Mouse (Mus musculus): Measurements from ENCODE around the gene Lpin2.

Gene Lpin2

DNA sequence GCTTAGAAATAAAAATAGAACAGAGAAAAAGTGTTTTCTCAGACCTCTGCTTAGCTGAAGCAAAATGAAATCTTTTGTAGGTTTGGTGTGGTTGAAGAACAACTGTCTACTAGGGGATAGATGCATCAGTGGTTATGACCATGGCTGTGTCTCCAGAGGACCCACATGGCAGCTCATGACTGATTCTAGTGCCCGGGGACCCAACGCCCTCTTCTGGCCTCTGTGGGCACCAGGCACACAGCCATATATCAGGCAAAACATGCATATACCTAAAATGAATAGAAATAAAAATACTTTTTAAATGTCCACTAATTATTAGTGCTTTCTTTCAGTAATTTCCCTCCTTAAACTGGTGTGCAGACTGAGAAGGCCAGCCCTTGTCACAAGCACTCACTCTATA lies 49.6 kb downstream of the Lpin2 start:
- DNase-seq (ENCODE audit: low spot score), result no peak

DNA sequence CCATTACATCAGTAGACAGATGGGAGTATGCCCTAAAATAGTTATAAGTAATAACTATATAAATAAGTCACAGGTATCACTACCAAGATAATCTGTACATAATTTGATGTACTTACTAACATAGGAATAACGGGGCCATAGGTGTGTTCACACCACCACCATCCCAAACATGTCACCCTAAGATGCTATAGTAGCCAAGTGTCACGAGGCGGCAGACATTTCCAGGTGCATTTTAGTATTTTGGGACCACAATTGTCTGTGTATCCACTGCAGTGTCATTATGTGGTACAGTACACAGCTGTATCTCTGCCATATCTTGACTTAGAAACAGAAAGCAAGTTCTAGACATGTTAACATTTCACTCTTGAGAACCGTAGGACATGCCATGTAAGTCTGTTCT lies 50.9 kb downstream of the Lpin2 start:
- no peak for DNase-seq (ENCODE audit: low spot score)

DNA sequence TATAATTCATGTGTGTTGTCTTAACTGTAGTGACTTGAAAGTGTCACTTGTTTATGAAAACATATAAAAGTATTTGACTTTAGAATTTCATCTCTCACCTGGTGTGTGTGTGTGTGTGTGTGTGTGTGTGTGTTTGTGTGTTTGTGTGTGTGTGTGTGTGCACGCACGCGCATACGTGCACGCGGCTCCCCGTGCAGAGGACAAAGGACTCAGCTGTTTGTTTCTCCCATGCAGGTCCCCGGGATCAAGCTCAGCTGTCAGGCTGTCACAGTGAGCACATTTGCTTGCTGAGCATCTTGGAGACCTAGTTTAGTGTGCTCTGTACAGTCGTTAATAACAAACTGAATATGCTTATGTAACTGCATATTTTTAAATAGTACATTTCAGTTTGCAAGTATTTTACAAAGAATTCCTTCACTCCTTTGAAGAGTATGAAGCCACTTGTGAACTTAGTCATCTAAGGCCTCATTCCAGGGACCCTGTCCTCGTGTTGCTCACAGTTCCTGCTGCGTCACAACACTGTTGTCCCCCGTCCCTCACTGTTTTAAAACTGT lies 51.8 kb downstream of the Lpin2 start:
- no peak for DNase-seq (ENCODE audit: low spot score)

DNA sequence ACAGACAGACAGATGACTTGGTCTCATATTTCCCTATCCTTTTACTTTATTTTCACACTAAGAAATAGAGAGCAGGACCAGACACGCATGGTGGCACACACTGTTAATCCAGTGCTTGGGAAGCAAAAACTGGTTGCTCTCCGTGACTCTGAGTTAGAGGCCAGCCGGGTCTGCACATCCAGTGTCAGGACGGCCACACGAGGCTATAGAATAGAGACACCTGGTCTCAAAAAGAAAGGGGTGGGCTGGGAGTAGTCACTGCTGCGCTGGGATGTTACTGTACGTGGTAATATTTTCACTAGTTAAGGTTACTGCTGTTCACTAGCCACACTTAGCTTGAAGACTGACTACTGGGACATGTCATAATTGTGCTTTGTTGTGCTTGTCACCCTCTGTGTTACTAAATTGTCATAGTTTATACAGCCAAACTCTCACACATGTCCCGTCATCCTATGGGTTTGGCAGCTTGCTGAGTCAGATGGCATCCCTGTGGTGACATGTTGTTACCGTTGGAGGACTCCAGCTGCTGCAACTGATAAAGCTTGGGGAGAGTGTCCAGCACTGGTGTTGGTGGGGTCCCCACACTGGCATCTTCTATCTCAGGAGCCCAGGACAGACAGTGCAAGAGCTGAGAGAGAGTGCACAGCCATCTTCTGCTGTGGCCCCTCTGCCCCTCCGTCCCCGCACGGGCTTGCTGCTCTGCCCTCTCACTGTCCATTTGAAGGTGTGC lies 53.0 kb downstream of the Lpin2 start:
- DNase-seq (ENCODE audit: low spot score), result no peak

DNA sequence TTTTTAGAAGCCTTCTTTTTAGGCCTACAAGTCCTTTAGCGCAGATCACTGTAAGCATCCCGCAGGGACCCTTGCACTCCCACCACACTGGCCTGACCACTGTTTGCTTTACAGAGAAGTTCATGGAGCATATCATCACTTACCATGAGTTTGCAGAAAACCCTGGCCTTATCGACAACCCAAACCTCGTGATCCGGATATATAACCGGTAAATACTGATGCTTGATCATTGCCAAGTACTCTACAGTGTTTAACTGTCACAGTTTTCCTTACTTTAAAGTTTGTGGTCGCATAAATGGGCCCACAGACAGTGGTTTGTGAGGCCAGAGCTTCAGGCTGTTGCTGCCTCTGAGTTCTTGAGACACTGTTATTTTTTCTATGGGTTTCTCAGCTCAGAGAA lies 56.1 kb downstream of the Lpin2 start:
- no peak for DNase-seq (ENCODE audit: low spot score)

DNA sequence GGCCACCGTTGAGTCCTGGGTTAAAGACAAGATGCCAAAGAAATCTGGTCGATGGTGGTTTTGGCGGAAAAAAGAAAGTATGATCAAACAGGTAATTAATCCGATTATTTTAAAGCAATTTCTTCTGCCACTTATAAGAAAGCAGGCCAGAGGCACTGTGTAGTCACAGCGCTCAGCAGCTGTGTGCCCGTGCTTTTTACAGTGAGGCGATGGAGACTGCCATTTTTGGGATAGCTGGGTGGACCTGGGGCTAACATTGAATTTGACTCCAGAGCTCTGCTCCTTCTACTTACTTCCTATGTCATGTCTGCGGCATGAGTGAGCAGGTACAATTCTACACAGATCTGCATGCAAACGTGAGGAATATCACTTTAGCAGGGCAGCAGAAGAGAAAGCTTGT lies 58.5 kb downstream of the Lpin2 start:
- DNase-seq (ENCODE audit: low spot score), result no peak

DNA sequence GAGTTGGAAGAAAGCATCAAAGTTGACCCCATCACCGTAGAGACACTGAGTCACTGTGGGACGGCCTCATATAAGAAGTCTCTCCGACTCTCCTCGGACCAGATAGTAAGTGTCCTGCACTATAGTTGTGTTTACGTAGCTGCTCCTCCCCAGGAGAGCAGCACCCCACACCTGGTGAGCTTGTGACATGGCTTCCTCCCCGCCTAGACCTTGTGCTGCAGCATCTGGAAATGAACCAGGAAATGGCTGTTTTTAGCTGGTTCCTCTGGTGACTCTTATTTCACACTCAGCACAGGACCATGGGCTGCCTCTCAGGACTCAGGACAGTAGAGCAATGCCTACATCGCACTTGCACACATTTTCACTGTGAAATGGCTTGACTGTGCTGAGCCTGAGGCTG lies 60.3 kb downstream of the Lpin2 start:
- DNase-seq (ENCODE audit: low spot score), result no peak

DNA sequence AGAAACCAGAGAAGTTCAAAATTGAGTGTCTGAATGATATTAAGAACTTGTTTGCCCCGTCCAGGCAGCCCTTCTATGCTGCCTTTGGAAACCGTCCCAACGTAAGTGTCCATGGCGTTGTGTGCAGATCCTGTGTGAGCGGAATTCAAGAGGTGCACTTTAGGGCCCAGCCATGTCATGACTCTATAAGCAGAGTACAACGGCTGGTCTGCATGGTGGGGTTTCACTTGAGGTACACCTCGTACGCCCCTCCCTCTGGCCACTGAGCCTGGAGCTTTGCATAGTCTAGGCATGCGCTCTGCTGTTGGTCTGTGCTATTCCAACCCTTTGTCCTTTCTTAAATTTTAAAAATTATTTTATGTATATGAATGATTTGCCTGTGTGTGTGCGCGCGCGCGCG lies 62.8 kb downstream of the Lpin2 start:
- no peak for DNase-seq (ENCODE audit: low spot score)

DNA sequence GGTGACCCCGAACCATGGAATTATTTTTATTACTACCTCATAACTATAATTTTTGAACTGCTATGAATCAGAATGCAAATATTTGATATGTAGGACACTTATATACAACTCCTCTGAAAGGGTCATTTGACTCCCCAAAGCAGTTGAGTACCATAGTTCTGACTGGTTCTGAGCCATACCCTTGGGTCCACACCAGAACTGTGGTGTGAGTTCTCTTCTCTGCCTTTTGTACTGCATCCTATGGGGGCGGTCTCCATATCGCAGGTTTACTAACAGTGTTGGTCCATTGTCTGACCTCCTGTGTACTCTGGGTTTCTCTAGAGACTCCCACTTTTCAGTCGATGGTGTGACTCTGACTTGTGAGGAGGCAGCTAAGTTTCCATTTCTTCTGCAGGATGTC lies 63.7 kb downstream of the Lpin2 start:
- DNase-seq (ENCODE audit: low spot score), result no peak

DNA sequence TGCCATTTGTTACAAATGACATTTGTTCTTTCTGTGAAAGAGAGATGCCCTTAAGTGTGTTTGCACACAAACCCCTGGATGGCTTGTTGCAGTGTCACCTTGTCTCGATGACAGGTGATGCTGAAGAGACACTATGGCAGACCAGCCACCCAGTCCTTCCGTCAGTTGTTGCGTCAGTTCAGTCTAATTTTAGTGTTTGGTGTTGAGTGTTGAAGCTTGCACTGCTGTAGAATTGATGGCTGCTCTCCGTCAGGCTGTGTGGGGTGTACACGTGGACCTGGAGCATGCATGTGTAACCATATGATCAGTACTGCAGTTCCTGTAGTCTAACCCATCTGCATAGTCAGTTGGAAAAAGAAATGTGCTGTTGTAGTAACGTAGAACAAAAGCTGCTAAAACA lies 66.6 kb downstream of the Lpin2 start:
- no peak for DNase-seq (ENCODE audit: low spot score)

DNA sequence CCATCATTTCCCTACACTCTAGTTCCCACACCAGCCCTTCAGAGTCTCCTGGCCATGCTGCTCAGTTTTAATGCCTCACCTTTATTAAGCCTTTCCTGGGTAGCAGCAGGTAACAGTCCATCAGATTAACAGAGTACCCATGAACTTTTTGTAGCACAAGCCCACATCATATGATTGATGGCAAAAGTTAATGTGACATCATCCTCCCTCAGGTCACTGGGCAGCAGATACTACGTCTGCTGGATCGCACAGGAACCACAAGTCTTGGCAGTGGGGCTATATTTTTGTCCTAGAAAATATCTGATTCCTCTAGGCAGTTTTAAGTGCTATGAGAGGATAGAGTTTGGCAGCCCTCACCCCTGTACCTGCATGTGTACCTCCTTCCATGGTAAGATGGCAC lies 67.7 kb downstream of the Lpin2 start:
- DNase-seq (ENCODE audit: low spot score), result no peak

DNA sequence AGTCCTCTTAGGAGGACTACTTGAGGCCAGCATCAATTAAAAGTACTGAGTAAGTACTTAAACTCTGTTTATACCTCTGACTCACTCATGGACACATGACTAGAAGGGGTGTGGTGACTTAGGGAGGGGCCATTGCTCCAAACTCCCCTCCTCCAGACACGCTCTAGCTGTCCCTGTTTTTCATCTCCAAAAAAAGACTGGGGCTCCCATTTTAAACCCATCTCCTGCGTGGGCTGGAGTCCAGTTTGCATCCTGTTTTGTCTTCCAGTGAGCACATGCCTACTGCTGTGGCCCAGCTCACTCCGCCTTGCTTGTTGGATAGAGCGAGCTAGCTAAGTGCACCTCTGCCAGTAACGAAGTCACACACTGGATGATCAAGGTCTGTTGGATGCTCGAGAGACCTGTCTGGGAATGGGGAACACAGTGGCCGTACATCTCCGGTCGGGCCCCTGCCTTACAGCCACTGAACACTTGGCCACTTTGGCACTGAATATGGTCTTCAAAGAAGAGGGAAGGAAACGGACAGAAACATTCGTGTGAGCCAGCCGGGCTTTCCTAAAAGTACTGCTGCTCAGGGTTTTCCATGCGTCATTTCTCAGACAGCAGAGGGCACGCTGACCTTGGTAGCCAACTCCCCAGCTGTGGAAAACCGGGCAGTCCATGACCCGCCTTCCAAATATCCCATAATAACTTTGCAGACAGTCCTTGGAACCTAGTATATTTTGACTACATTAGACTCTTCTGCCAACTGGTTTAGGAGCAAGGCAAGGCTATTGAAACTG lies 68.7 kb downstream of the Lpin2 start:
- DNase-seq (ENCODE audit: low spot score), result no peak

DNA sequence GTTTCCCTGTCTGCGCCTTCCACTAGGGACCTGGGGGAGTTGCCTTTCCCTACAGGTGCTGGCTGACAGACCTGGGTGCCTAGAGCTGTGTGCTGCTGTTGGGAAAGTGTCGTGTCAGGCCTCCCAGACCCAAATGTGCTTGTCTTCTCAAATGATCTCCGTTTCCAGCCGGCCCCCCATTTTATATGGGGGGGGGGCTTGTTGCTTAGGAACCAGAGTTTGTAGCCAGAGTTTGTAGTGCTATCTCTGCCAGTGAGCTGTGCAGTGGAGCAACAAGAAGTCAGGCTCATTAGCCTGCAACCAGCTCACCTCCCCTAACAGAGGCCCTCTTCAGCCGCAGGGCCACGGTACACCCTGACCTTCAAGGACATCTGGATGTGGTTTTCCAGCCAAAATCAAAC lies 69.2 kb downstream of the Lpin2 start:
- no peak for DNase-seq (ENCODE audit: low spot score)

DNA sequence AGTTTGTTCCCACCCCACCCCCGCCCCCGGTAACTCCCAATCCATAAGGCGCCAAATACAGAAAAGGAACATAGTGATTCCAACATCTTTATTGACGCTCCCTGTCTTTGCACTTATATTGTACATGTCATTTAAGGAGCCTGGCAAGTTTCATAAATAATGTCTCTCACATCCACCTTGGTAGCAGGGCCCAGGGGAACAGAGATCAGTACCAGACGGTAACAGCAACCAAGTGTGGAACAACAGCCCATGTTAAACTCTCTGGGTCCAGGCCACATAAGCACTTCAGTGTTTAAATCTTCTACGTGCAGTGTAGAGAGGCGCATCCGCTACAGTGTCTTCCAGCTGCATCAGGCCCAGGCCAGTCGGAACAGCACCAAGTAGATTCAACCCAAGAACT lies 69.7 kb downstream of the Lpin2 start:
- no peak for DNase-seq (ENCODE audit: low spot score)

DNA sequence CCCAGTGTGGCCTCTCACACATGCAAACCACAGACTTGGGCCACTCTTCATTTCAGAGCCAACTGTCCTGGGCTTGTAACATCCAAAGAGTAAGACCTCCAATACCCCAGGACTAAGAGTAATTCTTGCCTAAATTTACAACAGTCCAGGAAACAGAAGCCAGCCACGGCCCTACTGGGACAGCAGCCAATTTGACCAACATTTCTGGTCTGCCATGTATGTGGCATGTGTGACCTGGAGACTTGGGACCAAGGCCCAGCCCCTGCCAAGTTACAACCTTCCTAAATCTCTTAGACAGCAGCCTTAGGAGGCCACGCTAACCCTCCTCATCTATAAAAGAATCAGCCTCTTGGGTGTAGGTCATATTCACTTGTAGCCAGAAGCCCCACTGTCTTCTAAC lies 71.0 kb downstream of the Lpin2 start:
- DNase-seq (ENCODE audit: low spot score), result no peak

DNA sequence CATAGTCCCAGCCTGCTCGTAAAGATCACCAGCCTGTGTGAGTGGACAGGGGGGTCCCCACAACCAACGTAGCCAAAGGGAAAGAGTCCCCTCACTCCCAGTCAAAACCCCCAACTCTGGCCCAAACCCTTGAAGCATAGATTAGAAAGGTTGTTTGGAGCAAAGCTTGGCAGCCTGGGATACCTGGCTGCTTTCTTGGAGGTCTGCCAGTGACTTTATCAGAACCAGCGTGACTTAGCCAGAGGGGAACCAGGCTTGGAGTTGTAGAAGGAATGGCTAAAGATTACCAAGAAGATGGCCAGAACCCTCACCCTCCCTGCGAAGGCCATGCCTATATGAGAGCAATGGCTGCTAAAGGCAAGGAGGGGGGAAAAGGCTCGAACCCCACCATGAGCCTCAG lies 71.7 kb downstream of the Lpin2 start:
- no peak for DNase-seq (ENCODE audit: low spot score)

DNA sequence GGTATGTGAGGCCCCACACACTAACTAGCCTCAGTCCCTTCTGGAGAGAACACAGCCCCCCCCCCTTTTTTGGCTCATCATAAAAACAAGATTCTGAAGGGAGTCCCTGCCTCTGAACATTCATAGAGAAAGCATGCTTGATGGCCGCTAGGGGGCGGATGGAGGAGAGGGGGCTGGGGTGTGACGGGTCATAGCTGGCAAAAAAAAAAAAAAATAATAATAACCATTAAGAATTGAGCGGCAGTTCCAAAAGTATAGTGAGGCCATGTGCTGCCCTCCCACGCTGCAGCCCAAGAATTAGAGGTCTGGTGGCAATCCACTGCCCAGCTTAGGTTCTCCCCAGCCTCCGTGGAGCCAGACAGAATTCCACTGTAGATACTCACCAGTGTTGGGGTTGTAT lies 72.4 kb downstream of the Lpin2 start:
- DNase-seq (ENCODE audit: low spot score), result no peak

DNA sequence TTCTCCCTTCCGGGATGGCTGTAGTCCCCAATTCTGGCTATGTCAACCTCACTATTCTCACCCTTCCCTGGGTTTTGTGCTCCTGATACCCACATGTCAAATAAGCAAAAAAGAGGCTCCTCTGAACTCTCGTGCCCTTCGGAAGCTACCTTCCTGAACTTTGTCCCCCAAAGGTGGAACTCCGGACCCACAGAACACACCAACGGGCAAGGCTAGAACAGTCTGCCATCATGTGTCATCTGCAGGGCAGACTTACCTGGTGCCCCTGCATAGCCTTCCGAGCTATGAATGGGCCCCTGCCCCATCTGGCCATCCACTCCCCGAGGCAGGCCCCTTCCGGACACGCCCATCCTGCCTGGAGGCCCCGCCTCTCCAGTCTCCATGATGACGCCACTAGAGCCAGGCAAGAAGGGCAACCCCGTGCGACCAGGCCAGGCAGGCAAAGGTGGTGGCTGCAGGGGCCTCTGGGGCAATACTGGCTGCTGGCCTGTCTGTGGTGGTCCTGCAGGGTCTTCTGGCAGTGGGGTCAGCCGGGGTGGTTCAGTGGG lies 73.8 kb downstream of the Lpin2 start:
- no peak for DNase-seq (ENCODE audit: low spot score)

DNA sequence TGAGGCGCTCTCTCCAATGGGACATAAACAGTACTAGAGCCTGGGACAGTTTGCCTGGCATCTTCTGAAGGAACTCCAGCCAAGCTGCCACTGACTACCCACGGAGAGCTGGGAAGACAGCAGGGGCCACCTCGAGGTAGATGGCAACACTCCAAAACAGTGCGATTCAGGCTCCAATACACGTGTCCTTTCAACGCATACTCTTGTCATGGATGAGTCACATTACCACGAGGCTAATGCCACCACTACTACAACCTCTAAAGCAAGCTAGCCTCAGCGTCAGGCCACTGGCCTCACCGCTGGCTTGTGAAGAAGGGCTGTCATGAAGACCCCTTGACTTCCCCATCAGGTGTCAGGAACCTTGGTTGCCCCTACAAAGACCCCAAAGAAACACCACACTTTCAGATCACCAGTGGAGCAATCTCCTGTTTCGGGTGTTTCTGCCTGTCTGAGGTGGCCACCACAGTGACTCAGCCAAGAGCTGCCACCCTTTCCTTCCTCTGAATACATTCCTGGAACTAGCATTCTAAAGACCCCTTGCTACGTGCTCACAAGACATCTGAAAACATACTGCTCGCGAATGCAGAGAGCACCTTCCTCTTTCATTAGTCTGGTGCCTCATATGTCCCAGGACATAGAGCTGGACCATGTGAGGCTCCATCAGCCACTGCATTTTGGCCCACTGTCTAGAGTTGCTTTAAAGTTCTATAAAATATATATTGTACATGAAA lies 74.6 kb downstream of the Lpin2 start:
- DNase-seq (ENCODE audit: low spot score), result no peak

DNA sequence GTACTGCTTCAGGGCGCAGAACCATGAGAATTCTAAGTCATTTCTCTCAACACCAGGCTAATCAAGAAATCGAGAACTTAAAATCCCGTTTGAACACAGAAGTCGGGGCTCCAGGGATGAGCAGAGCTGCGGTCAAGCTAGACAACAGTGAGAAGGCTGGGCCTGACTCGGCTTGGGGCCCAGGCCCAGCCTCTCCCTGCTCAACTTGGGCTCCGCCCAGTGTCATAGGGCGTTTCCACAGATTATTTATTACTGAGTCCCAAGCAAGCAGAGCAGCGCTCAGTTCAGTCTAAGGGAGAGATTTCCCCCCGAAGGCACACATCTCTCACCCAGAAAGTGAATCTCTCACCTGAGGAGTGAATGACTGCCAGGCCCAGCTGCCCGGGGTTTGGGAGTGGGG lies 77.4 kb downstream of the Lpin2 start:
- DNase-seq (ENCODE audit: low spot score), result no peak

DNA sequence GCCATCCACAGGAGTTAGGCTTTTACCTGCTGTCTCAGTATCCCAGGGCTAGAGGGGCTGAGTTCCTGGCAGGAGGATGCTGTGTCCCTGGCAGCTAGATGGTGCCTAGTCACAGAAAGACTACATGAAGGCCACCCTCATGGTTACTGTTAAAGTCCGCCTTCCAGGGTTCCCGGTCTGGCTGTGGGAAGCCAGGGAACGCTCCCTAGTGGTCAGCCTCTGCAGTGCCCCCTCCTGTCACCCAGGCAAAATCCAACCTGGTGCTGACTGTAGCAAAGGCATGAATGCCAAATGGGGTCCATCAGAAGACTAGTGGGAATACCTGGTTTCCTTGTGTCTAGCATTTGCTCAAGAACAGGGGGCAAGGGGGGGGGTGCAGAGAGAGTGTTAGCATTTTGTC lies 78.3 kb downstream of the Lpin2 start:
- DNase-seq (ENCODE audit: low spot score), result no peak

DNA sequence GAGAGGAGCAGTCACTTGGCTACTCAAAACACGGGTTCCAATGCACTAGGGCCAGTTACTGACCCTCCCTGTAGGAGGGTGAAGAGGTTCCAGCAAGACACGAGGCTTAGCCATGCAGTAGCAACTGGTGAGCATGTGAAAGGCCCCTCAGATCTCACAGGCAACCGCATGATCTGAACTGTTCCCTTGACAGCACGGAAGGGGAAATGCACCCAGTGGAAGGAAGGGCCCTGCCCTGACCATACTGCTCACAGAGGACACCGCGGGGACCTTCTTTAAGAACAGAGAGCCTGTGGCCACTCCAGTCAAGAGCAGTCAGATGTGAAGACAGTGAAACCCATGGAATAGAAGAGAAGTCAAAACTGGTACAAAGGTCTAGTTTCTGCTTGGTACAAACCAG lies 80.8 kb downstream of the Lpin2 start:
- DNase-seq (ENCODE audit: low spot score), result no peak

DNA sequence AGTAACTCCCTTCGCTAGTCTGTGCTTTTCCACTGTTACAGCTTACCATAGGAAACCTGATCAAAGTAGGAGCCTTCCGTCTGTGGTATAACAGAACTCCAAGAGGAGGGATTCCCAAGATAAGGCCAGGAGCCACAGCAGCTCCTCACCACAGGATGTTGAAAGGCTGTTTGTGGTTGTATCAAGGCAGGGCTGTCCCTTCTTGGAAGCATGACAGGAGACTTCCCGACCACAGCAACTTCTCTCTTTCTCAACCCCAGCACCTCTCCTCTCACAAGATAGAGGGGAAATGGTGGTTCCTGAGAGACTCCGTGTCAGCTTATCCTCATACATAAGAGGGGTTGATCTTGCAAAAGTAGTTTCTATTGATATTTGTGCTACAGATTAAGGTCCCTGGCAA lies 82.4 kb downstream of the Lpin2 start:
- no peak for DNase-seq (ENCODE audit: low spot score)
